Mouse (Mus musculus): Measurements from ENCODE around the gene Jph3.

Jph3 gene

GRCm38 (mm10) chr8:121729754-121730153, 331 bp downstream of the Jph3 start:
- no peak for DNase-seq (ENCODE audit: low read depth, low spot score)

DNA sequence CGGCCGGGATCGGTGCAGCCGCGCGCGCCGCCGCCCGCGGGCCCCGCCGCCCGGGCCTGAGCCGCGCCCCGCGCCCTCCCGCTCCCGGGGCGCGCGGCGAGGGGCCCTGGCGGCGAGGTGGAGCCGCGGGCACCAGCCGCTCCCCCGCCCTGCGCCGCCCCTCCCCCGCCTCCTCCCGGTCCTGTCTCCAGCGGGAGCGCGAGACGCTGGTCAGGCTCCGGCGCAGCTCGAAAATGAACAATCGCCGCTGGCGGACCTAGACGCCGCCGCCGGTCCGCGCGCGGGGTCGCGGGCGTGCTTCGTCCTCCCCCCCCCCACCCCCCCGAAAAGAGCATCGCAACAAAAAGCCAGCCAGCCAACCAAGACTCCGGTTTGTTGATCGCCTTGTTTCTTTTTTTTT, 747 bp downstream of the Jph3 start:
- no peak for DNase-seq (ENCODE audit: low read depth, low spot score)

GRCm38 (mm10) chr8:121730646-121731045, 1.2 kb downstream of the Jph3 start:
- no peak for DNase-seq (ENCODE audit: low read depth, low spot score)

DNA sequence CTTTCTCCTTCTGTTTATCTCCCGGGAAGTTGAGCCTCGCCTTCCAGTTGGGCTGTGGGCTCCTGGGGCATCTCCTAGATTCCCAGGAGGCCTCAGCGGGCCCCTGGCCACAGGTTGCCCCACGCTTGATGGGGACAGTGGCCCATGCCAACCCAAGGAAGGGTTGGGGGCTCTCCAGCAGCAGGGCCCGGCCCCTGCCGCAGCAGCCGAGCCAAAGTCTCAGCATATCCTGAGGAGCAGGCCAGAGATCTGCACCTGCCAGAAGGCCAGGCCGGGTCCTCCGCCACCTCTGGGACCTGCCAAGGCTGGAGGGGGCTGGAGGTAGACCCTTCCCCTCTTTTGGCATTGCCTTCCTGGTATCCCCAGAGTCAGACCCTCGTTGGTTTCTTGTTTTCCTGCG, 1.6 kb downstream of the Jph3 start:
- no peak for DNase-seq (ENCODE audit: low read depth, low spot score)

DNA sequence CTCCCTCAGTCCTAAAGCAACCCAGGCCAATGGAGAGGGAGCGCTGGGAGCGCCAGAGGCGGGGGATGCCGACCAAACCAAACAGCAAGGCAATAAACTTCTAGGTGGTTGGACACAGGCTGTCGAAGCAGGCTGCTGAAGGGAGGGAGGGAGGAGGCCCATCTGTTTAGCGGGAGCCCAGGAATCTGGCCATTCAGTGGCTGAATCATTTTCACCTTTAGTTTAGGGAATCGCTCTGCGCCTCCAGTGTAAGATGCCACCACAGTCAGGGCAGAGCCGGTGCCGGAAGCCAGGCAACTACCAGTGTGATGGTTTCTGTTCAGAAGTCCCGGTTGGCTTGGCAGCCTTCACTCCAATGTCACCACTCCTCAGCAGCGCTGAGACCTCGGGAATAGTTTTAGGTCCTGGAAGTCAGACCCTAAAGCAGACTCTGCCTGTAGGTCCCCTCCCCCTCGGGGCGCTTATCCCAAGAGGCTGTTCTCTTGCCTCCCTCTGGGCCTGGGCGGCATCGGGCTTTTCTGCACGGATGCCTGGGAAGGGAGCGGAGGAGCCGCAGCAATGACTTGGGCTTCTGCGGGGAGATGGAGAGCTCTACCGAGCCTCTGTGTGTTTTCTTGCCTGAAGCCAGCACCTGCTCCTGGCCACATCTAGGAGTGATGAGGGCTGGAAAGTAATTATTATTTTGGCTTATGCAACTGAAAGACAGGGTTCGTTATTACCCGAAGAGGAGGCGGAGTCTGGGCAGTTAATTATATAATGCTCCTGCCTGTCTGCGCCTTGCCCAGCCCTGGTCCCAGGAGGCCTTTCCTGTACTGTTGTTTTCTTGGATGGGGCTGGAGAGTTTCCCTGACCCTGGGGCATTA, 2.3 kb downstream of the Jph3 start:
- DNase-seq (ENCODE audit: low read depth, low spot score): no peak

GRCm38 (mm10) chr8:121732334-121732665, 2.9 kb downstream of the Jph3 start:
- DNase-seq (ENCODE audit: low read depth, low spot score): no peak

DNA sequence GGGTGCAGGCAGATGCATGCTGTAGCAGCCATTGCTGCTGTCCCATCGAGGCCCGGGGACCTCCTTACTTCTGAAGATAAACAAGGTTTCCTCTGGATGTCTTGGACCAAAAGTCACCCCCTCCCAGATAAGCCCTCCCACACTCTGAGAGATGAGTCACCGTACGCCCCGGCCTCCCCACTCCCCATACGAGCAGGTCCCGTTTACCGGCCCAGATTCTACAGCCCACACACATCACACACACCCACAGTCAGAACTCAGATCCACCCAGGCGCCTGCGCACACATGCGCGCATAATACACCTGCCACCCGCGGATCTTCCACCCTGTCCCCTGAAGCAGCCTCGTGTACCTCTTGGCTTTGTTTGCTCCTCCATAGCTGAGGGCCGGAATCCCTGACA, 4.8 kb downstream of the Jph3 start:
- DNase-seq (ENCODE audit: low read depth, low spot score): no peak

- DNase-seq (ENCODE audit: low read depth, low spot score): peak; percentile 74
Observed at GRCm38 (mm10) chr8:121736236-121736635, 6.8 kb downstream of the Jph3 start.

DNA sequence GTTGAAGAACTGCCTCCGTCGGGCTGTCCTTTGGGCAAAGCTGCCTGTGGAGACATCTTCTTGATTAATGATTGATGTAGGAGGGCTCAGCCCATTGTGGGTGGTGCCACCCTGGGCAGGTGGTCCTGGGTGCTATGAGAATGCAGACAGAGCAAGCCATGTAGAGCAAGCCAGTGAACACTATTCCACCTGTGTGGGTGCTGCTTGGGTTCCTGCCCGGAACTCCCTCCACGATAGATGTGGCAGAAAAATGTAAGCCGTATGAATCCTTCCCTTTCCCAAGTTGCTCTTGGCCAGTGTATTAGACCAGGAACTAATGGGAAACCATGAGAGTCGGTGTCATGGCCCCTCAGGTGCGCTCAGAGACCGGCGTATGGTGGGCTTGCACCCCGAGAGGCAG, 11.3 kb downstream of the Jph3 start:
- DNase-seq (ENCODE audit: low read depth, low spot score): no peak

- no peak for DNase-seq (ENCODE audit: low read depth, low spot score)
Observed at GRCm38 (mm10) chr8:121749501-121749900, 20.1 kb downstream of the Jph3 start.

GRCm38 (mm10) chr8:121750512-121750911, 21.1 kb downstream of the Jph3 start:
- DNase-seq (ENCODE audit: low read depth, low spot score): no peak

DNA sequence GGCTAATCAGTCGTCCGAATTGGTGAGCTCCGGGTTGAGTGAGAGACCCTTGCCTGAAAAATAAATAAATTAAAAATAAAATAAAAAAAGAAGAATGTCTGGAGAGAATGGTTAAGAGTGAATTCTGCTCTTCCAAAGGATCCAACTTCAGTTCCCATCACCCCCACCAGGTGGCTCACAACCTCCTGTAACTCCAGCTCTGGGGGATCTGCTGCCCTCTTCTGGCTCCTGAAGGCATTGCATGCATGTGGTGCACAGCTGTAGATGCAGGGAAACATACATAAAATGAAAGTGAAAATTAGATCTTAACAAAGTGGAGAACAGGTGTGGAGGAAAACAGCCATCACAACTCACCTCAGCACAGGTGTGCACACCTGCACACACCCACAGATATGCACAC, 22.0 kb downstream of the Jph3 start:
- DNase-seq (ENCODE audit: low read depth, low spot score): peak; percentile 37

GRCm38 (mm10) chr8:121758470-121758869, 29.0 kb downstream of the Jph3 start:
- DNase-seq (ENCODE audit: low read depth, low spot score): no peak

GRCm38 (mm10) chr8:121760484-121760883, 31.1 kb downstream of the Jph3 start:
- no peak for DNase-seq (ENCODE audit: low read depth, low spot score)

- peak; percentile 60 for DNase-seq (ENCODE audit: low read depth, low spot score)
Observed at GRCm38 (mm10) chr8:121761480-121761879, 32.1 kb downstream of the Jph3 start.

GRCm38 (mm10) chr8:121762999-121763699, 33.7 kb downstream of the Jph3 start:
- DNase-seq (ENCODE audit: low read depth, low spot score): no peak

- DNase-seq (ENCODE audit: low read depth, low spot score): no peak
Observed at GRCm38 (mm10) chr8:121763700-121764013, 34.2 kb downstream of the Jph3 start.

- no peak for DNase-seq (ENCODE audit: low read depth, low spot score)
Observed at GRCm38 (mm10) chr8:121765594-121766138, 36.2 kb downstream of the Jph3 start.

- DNase-seq (ENCODE audit: low read depth, low spot score): no peak
Observed at GRCm38 (mm10) chr8:121769095-121769494, 39.7 kb downstream of the Jph3 start.

DNA sequence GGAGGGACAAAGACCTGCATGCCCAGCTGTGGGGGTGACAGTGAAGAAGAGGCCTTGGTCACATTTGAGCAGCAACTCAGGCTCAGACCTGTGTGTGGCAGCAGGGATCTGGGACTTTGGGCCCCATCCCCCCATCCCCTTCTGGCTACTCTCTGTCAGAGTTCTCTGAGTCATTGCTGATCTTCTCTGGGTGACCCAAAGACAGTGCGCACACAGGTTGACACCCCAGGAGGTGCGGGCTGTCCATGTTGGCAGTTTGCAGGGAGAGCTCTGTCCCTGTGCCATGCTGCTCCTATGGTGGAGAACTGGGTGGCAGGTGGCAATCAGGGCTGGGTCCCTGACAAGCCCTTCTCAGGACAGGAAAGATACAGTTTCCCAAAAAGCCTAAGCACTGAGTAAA, 40.2 kb downstream of the Jph3 start:
- no peak for DNase-seq (ENCODE audit: low read depth, low spot score)

- DNase-seq (ENCODE audit: low read depth, low spot score): peak; percentile 24
Observed at GRCm38 (mm10) chr8:121770845-121771752, 41.7 kb downstream of the Jph3 start.

DNA sequence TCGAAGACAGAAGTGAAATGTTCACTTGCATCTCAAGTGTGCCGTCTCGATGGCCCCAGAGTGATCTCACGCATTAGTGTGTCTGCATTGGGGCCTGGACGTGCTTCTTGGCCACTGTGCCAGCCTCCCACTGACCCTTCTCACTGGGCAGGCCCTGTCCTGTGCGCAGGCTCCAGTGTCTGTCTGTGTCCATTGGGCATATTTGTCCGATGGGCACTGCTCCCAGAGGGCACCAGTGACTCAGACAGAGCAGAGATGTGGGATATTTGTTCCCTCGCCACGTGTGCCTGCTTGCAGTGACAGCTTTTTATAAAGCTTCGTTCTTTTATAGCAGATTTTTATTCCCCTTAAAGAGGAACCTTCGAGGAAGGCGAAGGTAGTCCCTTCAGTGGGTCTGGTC, 44.5 kb downstream of the Jph3 start:
- DNase-seq (ENCODE audit: low read depth, low spot score): no peak

Data from embryo, embryonic 11.5 days (tissue).